Mouse (Mus musculus) embryo, embryonic 10.5 days (tissue): ENCODE measurements around the gene Supt5.

Experiments used
- DNase-seq: peaks from one replicate; pipeline ENCODE4 v3.0.0-alpha.2; 2015; ENCODE audit warnings: low spot score

The Supt5 gene

GRCm38 (mm10) chr7:28353267-28353666 lies 14.7 kb upstream of the Supt5 start:
- DNase-seq: no peak

- DNase-seq: no peak
Observed at GRCm38 (mm10) chr7:28351676-28352191, 13.2 kb upstream of the Supt5 start.

- DNase-seq: peak; percentile 99
Observed at GRCm38 (mm10) chr7:28350155-28350883, 11.8 kb upstream of the Supt5 start, which contains the start of gene Rps16. Gene Rps16 (plus strand): TSS chr7:28350652.

GRCm38 (mm10) chr7:28348601-28349000 lies 10.1 kb upstream of the Supt5 start:
- DNase-seq: peak; percentile 46

- DNase-seq: no peak
Observed at GRCm38 (mm10) chr7:28347746-28348145, 9.2 kb upstream of the Supt5 start.

- DNase-seq: peak; percentile 87
Observed at GRCm38 (mm10) chr7:28344637-28345036, 6.1 kb upstream of the Supt5 start.

- no peak for DNase-seq
Observed at GRCm38 (mm10) chr7:28341381-28341780, 2.8 kb upstream of the Supt5 start.

- DNase-seq: peak; percentile 65
Observed at GRCm38 (mm10) chr7:28339213-28339917, 819 bp upstream of the Supt5 start.

GRCm38 (mm10) chr7:28335471-28335870 lies 3.1 kb downstream of the Supt5 start:
- DNase-seq: no peak

GRCm38 (mm10) chr7:28334534-28334933 lies 4.0 kb downstream of the Supt5 start:
- DNase-seq: no peak

- no peak for DNase-seq
Observed at GRCm38 (mm10) chr7:28328260-28328659, 10.3 kb downstream of the Supt5 start.

GRCm38 (mm10) chr7:28326457-28326856 lies 12.1 kb downstream of the Supt5 start:
- no peak for DNase-seq

- DNase-seq: no peak
Observed at GRCm38 (mm10) chr7:28325293-28325692, 13.3 kb downstream of the Supt5 start.

- DNase-seq: no peak
Observed at GRCm38 (mm10) chr7:28321974-28322720, 16.4 kb downstream of the Supt5 start.

GRCm38 (mm10) chr7:28318714-28319113 lies 19.8 kb downstream of the Supt5 start:
- no peak for DNase-seq

- no peak for DNase-seq
Observed at GRCm38 (mm10) chr7:28318036-28318435, 20.5 kb downstream of the Supt5 start.

- DNase-seq: peak; percentile 98
Observed at GRCm38 (mm10) chr7:28311926-28312543, 26.5 kb downstream of the Supt5 start, which contains the start of gene Timm50. Gene Timm50 (minus strand): TSS chr7:28312072.

- DNase-seq: no peak
Observed at GRCm38 (mm10) chr7:28311151-28311925, 27.2 kb downstream of the Supt5 start.

GRCm38 (mm10) chr7:28309737-28310136 lies 28.8 kb downstream of the Supt5 start:
- DNase-seq: peak; percentile 45

- DNase-seq: no peak
Observed at GRCm38 (mm10) chr7:28306216-28306615, 32.3 kb downstream of the Supt5 start.

GRCm38 (mm10) chr7:28305641-28306040 lies 32.9 kb downstream of the Supt5 start:
- no peak for DNase-seq
